Mouse (Mus musculus): ENCODE data around the gene Pef1.

Gene Pef1

DNA sequence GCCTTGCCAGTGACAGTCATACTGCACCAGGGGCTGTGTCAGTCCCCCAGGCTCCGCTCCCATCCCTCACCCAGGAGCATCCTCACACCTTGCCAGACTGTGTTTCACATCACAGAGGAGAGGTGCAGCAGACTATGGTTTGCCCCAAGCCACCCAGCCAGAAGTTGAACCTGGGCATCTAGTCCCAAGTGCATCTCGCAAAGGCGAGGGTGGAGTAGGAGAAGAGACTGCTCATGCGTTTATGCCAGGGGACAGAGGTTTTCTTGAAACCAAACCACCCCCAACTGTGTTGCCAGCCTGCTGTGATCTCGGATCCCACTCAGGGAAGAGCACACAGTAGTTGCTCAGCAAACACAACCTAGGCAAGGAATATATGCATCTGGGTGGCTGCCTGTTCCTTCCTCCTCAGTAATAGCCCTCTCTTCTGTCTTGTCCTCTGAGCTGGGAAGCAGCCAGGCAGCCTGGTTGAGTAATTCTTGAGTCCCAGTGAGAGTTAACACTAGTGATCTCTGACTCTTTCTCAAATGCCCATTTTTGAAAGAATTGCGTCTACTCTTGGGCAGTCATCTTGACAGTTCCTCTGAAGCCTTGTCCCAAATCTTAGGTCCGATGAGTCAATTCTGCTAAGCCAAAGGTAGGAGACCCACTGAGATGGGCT is 29.2 kb downstream of the Pef1 start:
- intact Hi-C loops (cut with DNase I): no loop called here

DNA sequence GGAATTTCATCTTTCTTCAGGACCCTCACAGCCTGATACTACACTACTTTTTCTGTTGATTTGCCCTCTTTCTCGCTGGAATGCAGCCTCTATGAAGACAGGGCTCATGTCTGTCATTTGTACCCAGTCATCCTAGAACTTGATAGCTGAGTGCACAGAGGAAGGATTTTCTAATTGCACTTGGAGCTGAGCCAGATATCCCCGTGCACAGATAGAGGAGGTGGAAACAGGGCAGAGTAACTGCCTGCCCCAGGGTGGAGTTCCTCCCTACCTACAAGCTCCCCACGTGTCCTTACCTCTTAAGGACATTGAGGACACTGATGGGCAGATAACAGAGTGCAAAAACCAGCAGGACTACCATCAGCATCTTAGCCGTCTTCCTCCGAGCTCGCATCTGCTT is 31.0 kb downstream of the Pef1 start:
- intact Hi-C loops (cut with DNase I): no loop called here

DNA sequence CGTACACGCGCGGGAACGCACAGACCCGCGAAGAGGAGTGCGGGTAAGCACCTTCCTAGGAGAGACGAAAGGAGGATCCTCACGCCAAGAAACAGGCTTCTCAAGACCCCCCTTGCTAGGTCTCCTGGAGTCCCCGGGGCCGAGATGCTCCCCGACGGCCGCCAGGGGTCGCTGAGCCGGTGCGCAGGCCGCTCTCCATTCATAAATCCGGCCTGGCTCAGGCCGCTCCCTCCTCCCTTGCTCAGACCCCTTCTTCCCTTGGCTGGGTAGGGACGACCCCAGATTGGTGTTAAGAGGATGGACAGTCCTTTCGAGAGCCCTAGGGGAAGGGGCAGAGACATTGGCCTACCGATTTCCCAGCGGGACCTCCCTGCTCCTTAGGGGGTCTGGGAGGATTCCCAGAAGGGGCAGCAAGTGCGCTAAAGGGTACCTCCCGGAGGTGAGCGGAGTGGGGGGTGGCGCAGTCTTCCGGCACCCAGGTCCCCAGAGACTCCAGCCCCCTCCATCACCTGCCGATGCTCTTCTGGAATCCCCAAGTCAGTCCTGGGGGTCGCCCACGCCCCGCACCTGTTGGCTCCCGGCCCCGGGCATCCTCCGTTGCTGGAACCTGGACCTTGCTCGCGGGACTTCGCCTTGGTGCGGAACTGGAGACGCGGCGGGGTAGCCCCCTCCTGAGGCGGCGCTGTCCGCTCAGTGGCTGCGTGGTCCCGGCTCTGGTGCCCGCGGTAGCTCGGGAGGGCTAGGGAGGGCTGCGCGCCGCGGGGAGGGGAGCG is 36.3 kb downstream of the Pef1 start:
- intact Hi-C loops (cut with DNase I): loop anchor here (1.0 kb wide), 1 partner anchor 51 kb away; no protein-coding TSS in a partner anchor

DNA sequence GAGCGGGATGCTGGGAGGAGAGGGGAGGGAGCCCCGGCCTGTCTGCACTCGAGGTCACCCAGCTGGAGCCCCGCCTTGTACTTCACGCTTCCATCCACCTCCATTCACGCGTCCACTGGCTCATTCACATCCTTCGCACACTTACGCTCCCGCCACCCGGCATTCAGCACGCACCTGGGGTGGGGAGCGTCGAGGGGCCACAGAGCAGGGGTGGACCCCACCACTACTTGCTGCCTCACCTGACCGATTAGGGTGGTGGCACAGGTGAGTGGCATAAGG is 36.8 kb downstream of the Pef1 start, which contains the start of gene Hcrtr1:
Gene Hcrtr1, minus strand, starts transcription at position 146 of the 279 bp plus-strand sequence.
- intact Hi-C loops (cut with DNase I): loop anchor here (1.0 kb wide), 1 partner anchor 50 kb away; no protein-coding TSS in a partner anchor

DNA sequence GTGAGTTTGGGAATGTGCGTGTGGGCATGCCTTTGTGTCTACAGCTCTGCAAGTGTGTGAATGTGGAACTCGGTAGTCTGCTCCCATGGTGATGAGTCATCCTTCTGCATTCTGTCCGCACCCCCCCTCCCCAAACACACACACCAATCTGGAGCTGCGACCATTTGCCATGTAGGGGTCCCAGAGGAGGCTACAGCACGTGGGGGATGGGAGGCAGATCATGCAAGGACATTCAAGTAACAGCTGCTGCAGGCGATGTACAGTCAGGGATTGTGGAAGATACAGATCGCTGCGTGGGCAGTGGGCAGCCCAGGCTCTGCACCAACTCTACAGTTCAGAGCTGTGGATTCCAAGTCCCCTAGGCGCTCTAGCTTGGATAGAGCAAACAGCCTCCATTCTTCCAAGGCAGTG is 38.6 kb downstream of the Pef1 start:
- intact Hi-C loops (cut with DNase I): no loop called here

DNA sequence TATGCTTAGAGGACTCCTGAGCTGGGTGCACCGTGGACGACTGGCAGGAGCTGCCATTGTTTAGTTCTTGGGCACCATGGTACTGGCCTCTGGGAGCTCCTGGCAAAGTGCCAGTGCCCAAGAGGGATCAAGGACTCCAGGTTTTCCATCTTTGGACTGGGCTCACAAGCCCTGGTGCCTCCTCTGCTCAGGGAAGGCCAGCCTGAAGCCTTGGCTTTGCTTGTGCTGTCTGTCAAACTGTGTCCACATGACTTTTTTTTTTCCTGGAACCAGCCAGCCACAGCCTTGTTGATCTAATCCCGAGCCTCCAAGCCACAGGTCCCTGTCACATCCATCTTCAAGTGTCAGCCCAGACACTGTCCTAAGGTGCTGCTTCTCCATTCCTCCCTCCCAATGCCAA is 39.4 kb downstream of the Pef1 start:
- intact Hi-C loops (cut with DNase I): no loop called here

DNA sequence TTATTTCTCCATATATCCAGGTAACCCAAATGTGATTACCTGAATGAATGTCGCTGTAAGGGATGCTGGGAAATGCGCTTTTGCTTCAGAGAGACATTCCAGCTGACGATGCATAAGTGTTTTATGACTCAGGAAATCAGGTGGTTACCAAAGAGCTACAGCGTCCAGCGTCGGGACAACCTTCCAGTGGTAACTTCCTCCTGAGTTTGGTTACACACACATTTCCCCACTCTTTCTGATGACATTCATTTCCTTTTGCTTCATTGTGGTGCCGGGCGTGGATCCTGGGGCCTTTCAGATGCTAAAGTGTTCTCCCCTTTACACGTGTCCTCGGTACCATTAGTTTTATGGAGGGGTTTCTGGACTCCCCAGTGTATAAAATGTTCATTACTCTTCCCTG is 46.0 kb downstream of the Pef1 start:
- intact Hi-C loops (cut with DNase I): no loop called here

DNA sequence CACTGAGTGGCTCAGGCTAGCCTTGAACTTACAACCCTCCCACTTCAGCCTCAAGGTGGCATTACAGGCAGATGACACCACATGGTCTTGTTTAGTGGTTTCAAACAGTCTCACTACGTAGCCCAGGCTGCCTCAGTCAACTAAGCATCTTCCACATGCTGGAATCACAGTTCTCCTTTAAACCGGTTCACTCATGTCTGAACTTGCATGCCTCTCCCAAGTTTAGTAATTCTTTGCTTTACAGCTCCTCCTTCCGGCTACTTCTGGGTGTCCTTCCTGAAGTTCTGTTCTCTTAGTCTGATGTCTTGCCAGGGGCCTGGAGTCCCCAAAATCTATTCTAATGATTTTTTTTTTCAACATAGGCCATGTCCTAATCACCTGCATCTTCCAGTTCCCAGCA is 51.9 kb downstream of the Pef1 start:
- intact Hi-C loops (cut with DNase I): no loop called here

DNA sequence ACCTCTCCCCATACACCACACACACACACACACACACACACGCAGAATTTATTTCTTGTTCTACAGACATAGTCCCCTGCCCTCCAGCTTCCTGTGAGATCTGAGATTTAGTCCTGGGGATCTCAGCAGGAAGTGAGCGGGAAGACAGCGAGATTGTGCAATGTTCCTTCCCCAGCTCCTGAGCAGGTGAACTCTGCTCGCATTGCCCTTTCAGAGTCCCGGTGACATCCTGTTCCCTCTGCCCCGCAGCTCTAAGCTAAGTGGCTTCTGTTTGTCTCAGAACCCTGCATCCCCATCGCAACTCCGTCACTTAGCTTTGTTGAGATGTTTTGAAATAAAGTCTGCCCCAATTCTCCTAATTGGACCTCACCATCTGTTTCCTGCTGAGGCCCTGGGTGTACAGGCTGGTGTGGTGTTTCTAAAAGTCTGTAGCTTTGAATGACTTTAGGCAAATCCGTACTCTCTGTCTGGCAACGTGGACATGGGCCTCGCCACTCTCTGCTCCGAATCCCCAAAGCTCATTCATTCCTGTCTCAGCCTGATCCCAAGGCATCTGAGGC is 54.5 kb downstream of the Pef1 start:
- intact Hi-C loops (cut with DNase I): no loop called here

DNA sequence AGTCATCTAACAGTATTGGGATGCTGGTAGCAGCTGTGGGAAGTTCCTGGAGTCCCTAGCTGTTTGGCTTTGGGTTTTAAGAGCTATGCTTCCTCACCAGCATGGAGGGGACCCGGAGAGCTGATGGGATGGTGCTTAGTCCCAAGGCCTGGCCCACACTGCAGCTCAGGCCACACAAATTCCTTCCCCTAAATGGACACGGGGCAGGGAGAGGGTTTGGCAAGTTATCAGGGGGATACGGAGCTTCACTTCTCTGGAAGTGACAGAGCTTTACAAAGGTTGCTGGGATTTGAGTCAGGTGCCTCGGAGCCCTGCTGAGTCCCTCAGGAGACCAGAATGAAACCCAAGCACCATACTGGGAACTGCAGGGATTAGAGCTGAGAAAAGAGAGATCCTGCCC is 59.0 kb downstream of the Pef1 start:
- intact Hi-C loops (cut with DNase I): no loop called here

DNA sequence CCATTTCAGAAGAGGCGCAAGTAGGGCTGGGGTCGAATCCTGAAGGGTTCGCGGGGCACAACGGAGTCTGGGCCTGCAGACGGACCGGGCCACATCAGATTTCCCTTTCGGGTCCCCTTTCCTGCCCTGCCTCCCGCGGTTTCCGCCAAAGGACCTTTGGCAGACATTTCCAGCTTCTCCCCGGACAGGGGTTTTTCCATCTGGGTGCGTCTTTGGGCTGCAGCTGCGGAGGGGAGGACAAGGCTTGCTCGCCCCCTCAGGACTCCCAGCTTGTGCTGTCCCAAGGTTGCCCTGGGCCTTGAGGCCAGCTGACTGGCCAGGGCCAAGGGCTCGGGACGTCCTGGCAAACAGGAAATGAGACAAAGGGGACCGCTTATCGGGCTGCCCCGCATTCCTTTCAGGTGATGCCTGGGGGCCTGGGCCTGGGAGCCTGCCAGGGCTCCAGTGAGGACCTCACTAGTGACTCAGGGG is 61.1 kb downstream of the Pef1 start:
- intact Hi-C loops (cut with DNase I): no loop called here

DNA sequence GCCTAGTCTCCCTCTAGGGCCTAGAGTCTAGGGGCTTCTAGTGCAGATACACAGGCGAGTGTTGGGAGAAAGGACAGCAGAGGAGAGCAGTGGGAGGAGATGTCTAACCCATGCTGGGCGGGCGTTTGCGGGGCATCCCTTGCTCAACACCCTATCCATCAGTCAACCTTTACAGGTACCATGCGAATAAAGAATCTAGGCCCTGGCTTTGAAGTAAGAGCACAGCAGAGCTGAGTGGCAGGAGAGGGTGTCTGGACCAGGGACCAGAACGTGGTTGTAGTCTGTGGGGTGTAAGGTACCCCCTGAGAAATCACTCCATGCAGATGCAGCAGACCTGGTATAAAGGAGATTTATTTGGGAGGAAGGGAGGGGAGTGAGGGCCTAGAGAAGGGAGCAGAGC is 61.8 kb downstream of the Pef1 start:
- intact Hi-C loops (cut with DNase I): no loop called here

DNA sequence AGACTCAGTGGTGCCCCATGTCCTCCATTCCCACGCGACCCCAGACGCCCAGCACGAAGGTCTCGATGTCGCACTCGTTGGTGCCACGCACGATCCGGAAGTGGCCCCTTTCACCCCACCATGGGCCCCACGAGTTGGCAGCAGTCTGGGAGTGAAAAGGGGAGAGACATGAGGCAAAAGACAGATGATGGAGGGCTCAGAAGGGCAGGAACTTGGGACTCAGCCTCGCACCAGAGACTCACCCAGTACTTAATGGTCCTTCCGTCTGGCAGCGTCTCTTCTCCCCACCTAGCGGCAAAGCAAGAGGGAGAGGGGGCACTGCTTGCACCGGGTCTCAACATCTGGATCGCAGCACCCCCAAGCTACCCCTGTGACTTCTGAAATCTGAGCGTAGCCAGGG is 63.7 kb downstream of the Pef1 start:
- intact Hi-C loops (cut with DNase I): no loop called here

DNA sequence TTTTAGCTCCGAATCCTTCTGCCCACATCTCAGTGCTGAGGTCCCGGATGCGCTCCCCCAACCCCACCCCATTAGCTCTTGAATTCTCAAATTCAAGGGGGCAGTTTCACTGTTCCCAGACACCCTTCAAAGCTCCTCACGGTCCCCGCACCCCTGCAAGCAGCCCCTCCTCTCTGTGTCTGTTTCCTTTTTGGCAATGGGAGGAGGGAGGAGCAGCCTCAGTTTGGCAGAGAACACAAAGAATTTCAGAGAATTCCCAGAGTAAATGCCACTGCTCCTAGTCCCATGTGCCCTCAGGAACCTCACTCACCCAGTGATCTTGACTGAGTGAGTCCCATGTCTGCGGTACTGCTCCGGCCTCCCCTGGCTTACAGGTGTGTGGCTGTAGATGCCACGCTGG is 64.2 kb downstream of the Pef1 start:
- intact Hi-C loops (cut with DNase I): no loop called here

DNA sequence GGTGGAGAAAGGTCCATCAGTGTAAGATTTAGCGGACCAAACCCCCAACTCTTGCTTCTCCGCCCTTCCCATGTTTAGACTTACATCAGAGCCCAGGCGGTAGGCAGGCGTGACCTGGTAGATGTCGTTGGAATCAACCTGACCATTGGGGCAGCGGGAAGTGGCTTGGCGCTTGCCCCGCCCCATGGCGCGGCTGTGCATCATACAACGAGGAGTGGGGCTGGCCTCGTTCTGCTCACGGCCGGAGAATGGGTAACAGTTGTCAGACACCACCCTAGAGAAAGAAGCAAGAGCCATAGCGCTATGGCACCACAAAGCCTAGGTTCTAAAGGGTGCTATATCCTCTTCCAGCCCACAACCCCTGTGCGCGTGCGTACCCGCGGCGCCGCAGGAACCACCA is 65.0 kb downstream of the Pef1 start:
- intact Hi-C loops (cut with DNase I): no loop called here

DNA sequence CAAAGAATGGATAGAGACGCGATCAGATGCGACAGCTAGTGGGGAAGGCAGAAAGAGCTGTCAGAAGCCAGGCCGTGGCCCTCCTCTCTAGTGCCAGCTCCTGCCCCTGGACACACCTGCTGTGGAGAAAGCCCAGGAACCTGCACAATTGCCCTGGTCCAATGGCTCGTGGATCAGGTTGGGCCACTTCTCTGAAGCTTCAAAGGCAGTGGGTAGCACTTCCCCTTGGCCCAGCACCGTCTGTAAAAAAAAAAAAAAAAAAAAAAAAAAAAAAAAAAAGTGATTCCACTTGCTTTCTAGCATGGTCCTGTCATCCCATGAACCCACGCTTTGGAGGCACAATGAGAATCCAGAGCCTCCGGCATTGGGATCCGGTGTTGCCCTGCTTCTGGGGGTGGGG is 65.5 kb downstream of the Pef1 start:
- intact Hi-C loops (cut with DNase I): no loop called here

DNA sequence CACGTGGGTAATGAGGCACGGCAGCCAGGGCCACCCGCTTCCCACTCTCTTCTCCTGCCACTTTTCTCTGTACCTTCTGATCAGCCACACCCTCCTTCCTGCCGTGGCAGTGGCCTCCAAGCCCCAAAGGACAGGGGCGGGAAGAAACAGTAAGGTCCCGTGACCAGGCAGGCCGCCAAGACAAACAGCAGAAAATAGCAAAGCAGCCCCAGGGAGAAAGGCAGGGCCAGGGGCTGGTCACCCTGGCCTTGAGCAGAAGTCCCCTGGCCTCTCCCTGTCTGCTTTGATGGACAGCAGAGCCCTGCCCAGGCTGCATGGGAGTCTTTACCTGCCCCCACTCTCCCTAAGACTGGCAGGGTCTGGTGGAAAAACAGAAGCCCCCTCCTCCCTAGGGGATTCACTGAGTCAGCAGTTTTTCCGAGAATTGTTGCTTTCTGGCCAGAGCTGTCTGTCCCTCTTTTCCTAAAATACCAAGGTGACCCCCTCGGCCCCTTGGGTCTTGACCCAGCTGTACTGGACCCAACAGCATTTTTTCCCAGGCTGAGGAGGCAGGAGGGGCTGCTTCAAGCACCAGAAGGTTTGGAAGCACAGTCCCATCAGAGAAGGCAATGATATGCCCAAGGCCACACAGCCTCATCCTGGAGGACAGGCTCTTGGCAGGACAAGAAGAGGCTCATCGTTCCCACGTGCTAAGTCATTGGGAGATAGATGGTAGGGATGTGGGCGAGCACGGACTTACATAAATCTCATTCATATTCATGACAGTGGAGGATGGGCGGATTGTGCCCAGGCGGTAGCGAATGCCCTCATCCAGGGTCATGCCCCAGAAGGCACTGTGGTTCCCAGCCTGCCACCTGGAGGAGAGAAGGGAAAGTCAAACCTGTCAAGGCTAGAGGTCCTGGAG is 66.2 kb downstream of the Pef1 start:
- intact Hi-C loops (cut with DNase I): no loop called here

DNA sequence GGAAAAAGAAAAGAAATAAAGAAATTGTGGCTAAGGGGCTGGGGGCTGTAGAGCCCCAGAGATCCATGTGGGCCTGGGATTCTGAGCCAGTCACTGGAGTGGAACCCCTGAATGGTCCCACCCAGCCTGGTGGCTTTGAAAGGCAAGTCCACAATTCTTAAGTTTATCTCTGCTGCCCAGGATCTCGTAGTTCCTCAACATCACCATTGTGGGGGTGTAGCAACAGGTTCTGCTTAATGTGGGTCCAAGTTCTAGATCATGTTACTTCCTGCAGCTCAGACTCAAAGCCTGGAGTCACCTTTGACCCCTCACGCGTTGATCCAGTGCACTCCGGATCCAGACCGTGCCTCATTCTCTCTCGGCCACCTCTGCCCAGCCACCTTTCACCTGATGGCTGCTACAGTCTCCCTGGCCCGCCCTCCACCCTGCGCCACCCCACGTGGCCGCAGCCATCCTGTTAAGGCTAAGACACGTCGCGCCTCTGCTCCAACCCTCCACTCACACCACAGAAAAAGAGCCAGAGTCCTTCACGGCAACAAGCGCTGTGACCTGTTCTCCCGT is 67.1 kb downstream of the Pef1 start:
- intact Hi-C loops (cut with DNase I): no loop called here

DNA sequence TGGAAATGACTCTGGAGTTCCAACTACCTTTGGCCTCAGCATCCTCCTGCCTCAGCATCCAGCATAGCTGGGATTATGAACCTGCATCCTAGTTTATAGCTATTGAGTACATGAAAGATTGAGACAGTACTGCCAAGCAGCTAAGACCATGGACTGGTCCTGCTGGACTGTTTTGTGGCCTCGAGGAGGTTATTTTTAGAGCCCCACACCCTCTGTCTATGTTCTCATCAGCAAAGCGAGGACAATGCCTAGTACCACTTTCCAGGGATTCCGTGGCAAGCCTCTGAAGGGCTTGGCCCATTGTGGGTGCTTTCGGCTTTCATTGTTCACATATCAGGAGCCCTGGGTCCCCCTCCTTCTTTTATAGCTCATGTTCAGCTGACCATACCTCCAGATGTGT is 68.0 kb downstream of the Pef1 start:
- intact Hi-C loops (cut with DNase I): no loop called here

DNA sequence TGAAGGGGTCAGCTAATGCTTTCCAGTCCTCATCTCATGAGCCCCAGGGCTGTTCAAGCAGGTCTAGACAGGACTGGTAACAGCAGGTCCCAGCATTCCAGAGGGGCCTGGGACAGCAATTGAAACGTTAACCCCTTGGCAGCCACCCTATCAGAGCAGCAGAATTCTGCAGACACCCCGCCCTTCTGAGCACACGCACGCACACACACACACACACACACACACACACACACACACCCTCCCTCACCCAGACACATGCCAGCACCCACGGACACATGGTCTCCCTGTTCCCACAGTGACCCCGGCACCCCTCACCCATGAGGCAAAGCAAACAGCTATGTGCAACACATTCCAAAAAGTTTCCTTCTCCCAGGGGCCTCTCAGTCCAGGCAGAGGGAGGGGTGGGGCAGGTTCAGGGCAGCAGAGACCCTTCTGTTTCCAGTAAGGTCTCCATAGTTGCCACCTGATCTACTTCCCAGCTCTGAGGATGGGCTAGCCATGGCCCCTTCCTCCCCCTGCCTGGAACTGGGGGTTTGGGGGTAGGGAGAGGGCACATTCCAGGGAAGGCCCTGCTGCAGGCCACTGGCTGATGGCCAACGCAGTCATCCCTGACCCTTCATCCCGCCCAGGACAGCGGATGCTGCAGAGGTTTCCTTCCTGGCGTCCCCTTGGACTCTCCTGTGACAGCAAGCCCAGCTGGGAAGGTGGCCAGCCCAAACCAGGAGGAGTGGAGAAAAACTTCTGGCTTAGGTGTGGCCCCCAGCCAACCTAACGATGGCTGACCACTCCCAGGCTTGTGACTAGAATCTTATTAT is 69.8 kb downstream of the Pef1 start:
- intact Hi-C loops (cut with DNase I): no loop called here

All from adrenal gland (tissue).